Mouse (Mus musculus) olfactory bulb, adult 2 months (tissue): ENCODE results near the gene Itpk1.

ENCODE experiments used
- CTCF ChIP-seq: fragments of 200-500 bp; IDR thresholded peaks from 2 replicates; pipeline ENCODE4 v1.5.1; 2012; ENCODE audit warnings: low read depth, mild to moderate bottlenecking, low read length, moderate library complexity; ENCODE audit not compliant: insufficient read depth
- POLR2A ChIP-seq: fragments of 200-500 bp; IDR thresholded peaks from 2 replicates; pipeline ENCODE4 v1.6.1; 2012; ENCODE audit warnings: mild to moderate bottlenecking, low read depth, low read length, moderate library complexity; ENCODE audit not compliant: insufficient read depth

DNA sequence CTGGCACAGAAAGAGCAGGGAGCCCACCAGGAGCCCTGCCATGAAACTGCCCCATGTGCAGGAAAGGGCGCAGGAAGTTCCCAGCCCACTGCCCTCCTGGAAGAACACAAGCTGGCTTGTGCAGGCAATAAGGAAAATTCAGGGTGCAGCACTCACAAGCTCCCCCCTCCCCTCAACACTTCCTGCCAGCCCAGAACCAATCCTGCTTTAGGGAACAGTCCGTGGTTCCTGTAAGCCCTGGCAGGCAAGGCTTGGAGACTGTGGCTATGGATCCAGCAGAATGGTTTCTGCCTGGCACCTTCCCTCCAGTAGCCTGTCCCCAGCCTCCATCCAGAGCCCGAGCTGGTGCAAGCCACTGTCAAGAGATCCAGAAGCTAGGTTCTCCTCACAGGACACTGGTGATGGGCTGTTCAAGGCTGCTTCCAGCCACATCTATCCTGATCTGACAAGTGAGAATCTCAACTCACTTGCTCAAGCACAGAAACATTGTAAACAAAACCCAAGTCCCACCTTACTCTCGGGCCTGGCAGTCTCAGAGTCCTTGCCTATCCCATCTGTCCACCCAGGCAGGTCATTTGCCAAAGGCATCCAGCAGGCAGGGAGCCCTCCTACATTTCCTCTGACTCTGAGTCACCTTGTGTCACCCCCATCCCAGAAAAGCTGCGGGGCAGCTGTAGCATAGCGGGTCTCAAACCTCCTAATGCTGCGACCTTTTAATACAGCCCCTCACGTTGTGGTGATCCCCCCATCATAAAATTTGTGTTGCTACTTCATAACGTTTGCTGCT, 102.3 kb downstream of the Itpk1 start:
- TF ChIP-seq POLR2A (no peak), CTCF (no peak)
